Comparison of ENCODE assay signal across 8 mouse cellular contexts in genomic region chr19:5295736-5296075, GRCm38 (mm10). TPM values are rescaled to one million over a fixed set of nuclear protein-coding genes. Genes with fewer than 3 reads are reported as not detected.
DNase-seq lines count a peak whose midpoint lies in the region; ATAC-seq and TF ChIP-seq lines count a peak whose summit lies in the region.

No protein-coding gene starts in this region.

- peak overlapping the region; percentile 79 for H3K4me2 ChIP-seq in embryonic facial prominence, embryonic 14.5 days (ENCODE audit: low read depth, low read length)
- peak overlapping the region; percentile 85 for H3K4me2 ChIP-seq in intestine, postnatal 0 days (replicated peaks; ENCODE audit: low read depth)
- peak overlapping the region; percentile 73 for H3K4me2 ChIP-seq in neural tube, embryonic 13.5 days

- H3K9ac ChIP-seq in embryonic facial prominence, embryonic 14.5 days (ENCODE audit: low read depth, low read length) = peak overlapping the region; percentile 66
- H3K9ac ChIP-seq in intestine, postnatal 0 days (ENCODE audit: low read depth, low read length) = peak overlapping the region; percentile 34
- H3K9ac ChIP-seq in neural tube, embryonic 13.5 days = peak overlapping the region; percentile 81

- peaks cover 32% of the 10 kb centered on the region for H3K36me3 ChIP-seq in embryonic facial prominence, embryonic 14.5 days (ENCODE audit: control insufficient read depth, insufficient read depth, low read length)
- H3K36me3 ChIP-seq in intestine, postnatal 0 days (ENCODE audit: control insufficient read depth, insufficient read depth) = peaks cover 23% of the 10 kb centered on the region
- peaks cover 32% of the 10 kb centered on the region for H3K36me3 ChIP-seq in neural tube, embryonic 13.5 days

- no peak for TF ChIP-seq POLR2A in lung, adult 2 months (IDR thresholded peaks at IDR 0.05; ENCODE audit: borderline replicate concordance, extremely low read depth, low read depth, low read length)

- peak overlapping the region; percentile 50 for H3K4me3 ChIP-seq in lung, adult 2 months (replicated peaks; ENCODE audit: extremely low read depth, low read depth, low read length)
- H3K4me3 ChIP-seq in embryonic facial prominence, embryonic 14.5 days (ENCODE audit: low read depth, low read length) = peak overlapping the region; percentile 88
- H3K4me3 ChIP-seq in intestine, postnatal 0 days (ENCODE audit: low read depth, low read length) = peak overlapping the region; percentile 97
- H3K4me3 ChIP-seq in neural tube, embryonic 13.5 days = peak overlapping the region; percentile 93

- H3K27me3 ChIP-seq in embryonic facial prominence, embryonic 14.5 days (replicated peaks; ENCODE audit: control insufficient read depth, insufficient read depth, low read length) = no peaks in the 10 kb centered on the region
- H3K27me3 ChIP-seq in intestine, postnatal 0 days (replicated peaks; ENCODE audit: control insufficient read depth, insufficient read depth, low read length) = no peaks in the 10 kb centered on the region
- H3K27me3 ChIP-seq in neural tube, embryonic 13.5 days = no peaks in the 10 kb centered on the region

- no peak for DNase-seq in lung, adult 2 months
- DNase-seq in lung, postnatal 4 days = no peak
- no peak for DNase-seq in embryonic facial prominence, embryonic 14.5 days (ENCODE audit: low spot score)
- DNase-seq in right cerebral cortex, postnatal 4 days = no peak
- DNase-seq in left cerebral cortex, adult 11 months (ENCODE audit: low spot score) = no peak
- no peak for DNase-seq in thymus, postnatal 4 days

- no peak for TF ChIP-seq CTCF in lung, adult 2 months (IDR thresholded peaks at IDR 0.05; ENCODE audit: insufficient read depth, low read length)
- no peak for TF ChIP-seq CTCF in intestine, postnatal 0 days (IDR thresholded peaks at IDR 0.05; ENCODE audit: low read depth)

- H3K9me3 ChIP-seq in embryonic facial prominence, embryonic 14.5 days (ENCODE audit: control insufficient read depth, low read length) = no peaks in the 10 kb centered on the region
- no peaks in the 10 kb centered on the region for H3K9me3 ChIP-seq in intestine, postnatal 0 days (ENCODE audit: control insufficient read depth)
- H3K9me3 ChIP-seq in neural tube, embryonic 13.5 days = no peaks in the 10 kb centered on the region

- H3K4me1 ChIP-seq in lung, adult 2 months (ENCODE audit: control insufficient read depth, insufficient read depth, low read length) = peaks cover 6% of the 10 kb centered on the region
- peaks cover 13% of the 10 kb centered on the region for H3K4me1 ChIP-seq in embryonic facial prominence, embryonic 14.5 days (ENCODE audit: control insufficient read depth, insufficient read depth, low read length)
- H3K4me1 ChIP-seq in intestine, postnatal 0 days (replicated peaks; ENCODE audit: control insufficient read depth, insufficient read depth, low read length) = peaks cover 5% of the 10 kb centered on the region; the same call in 1 of the 2 replicates
- H3K4me1 ChIP-seq in neural tube, embryonic 13.5 days (replicated peaks) = peaks cover 61% of the 10 kb centered on the region

- ATAC-seq in embryonic facial prominence, embryonic 14.5 days (ENCODE audit: low read depth) = peak; percentile 45
- peak; percentile 48 for ATAC-seq in intestine, postnatal 0 days
- peak; percentile 15 for ATAC-seq in neural tube, embryonic 13.5 days (ENCODE audit: low read depth)

- 5% methylated on average over 13 of the region's 13 CpGs for WGBS in lung, adult 2 months
- WGBS in embryonic facial prominence, embryonic 14.5 days = 8% methylated on average over 13 of the region's 13 CpGs
- 4% methylated on average over 13 of the region's 13 CpGs for WGBS in intestine, postnatal 0 days
- WGBS in neural tube, embryonic 13.5 days = 6% methylated on average over 13 of the region's 13 CpGs

- H3K27ac ChIP-seq in embryonic facial prominence, embryonic 14.5 days (replicated peaks; ENCODE audit: low read depth, low read length) = peak overlapping the region; percentile 90
- peak overlapping the region; percentile 41; the same call in 1 of the 2 replicates for H3K27ac ChIP-seq in intestine, postnatal 0 days (ENCODE audit: low read depth, low read length)
- peak overlapping the region; percentile 92 for H3K27ac ChIP-seq in neural tube, embryonic 13.5 days (replicated peaks)

RNA-seq across cellular contexts. Expression of gene Sf3b2, which starts 0.5 kb away (rescaled TPM):
- 121 and 132 TPM in 2 replicates for polyA plus RNA-seq in lung, adult 2 months (2012; rRNA removed)
- polyA plus RNA-seq in embryonic facial prominence, embryonic 14.5 days (2014; fragmentation: Nextera tagmentation; extraction: Ambion mirVana) = 247 and 281 TPM in 2 replicates
- polyA plus RNA-seq in intestine, postnatal 0 days (2015; fragmentation: Nextera tagmentation; extraction: Ambion mirVana) = 160 and 172 TPM in 2 replicates
- polyA plus RNA-seq in neural tube, embryonic 13.5 days (2015; fragmentation: Nextera tagmentation; extraction: Ambion mirVana) = 344 and 351 TPM in 2 replicates

RNA-seq across cellular contexts. Expression of gene Gal3st3, which starts 2.4 kb away (rescaled TPM):
- polyA plus RNA-seq in lung, adult 2 months (2012; rRNA removed) = 1.9 and 2.3 TPM in 2 replicates
- 4.0 and 4.3 TPM in 2 replicates for polyA plus RNA-seq in embryonic facial prominence, embryonic 14.5 days (2014; fragmentation: Nextera tagmentation; extraction: Ambion mirVana)
- 0.55 and 0.67 TPM in 2 replicates for polyA plus RNA-seq in intestine, postnatal 0 days (2015; fragmentation: Nextera tagmentation; extraction: Ambion mirVana)
- polyA plus RNA-seq in neural tube, embryonic 13.5 days (2015; fragmentation: Nextera tagmentation; extraction: Ambion mirVana) = 34.1 and 34.6 TPM in 2 replicates

RNA-seq across cellular contexts. Expression of gene Pacs1, which starts 22.8 kb away (rescaled TPM):
- 37.2 and 40.6 TPM in 2 replicates for polyA plus RNA-seq in lung, adult 2 months (2012; rRNA removed)
- 28.1 and 30.9 TPM in 2 replicates for polyA plus RNA-seq in embryonic facial prominence, embryonic 14.5 days (2014; fragmentation: Nextera tagmentation; extraction: Ambion mirVana)
- 6.2 and 6.6 TPM in 2 replicates for polyA plus RNA-seq in intestine, postnatal 0 days (2015; fragmentation: Nextera tagmentation; extraction: Ambion mirVana)
- 36.3 and 41.0 TPM in 2 replicates for polyA plus RNA-seq in neural tube, embryonic 13.5 days (2015; fragmentation: Nextera tagmentation; extraction: Ambion mirVana)

RNA-seq across cellular contexts. Expression of gene Catsper1, which starts 39.8 kb away (rescaled TPM):
- not detected in 2 replicates for polyA plus RNA-seq in lung, adult 2 months (2012; rRNA removed)
- not detected in 2 replicates for polyA plus RNA-seq in embryonic facial prominence, embryonic 14.5 days (2014; fragmentation: Nextera tagmentation; extraction: Ambion mirVana)
- polyA plus RNA-seq in intestine, postnatal 0 days (2015; fragmentation: Nextera tagmentation; extraction: Ambion mirVana) = not detected in 2 replicates
- not detected in 2 replicates for polyA plus RNA-seq in neural tube, embryonic 13.5 days (2015; fragmentation: Nextera tagmentation; extraction: Ambion mirVana)

RNA-seq across cellular contexts. Expression of gene Cst6, which starts 53.7 kb away (rescaled TPM):
- polyA plus RNA-seq in lung, adult 2 months (2012; rRNA removed) = 1.9 and 32.5 TPM in 2 replicates
- polyA plus RNA-seq in embryonic facial prominence, embryonic 14.5 days (2014; fragmentation: Nextera tagmentation; extraction: Ambion mirVana) = 7.5 and 9.2 TPM in 2 replicates
- 624 and 632 TPM in 2 replicates for polyA plus RNA-seq in intestine, postnatal 0 days (2015; fragmentation: Nextera tagmentation; extraction: Ambion mirVana)
- 8.9 and 9.7 TPM in 2 replicates for polyA plus RNA-seq in neural tube, embryonic 13.5 days (2015; fragmentation: Nextera tagmentation; extraction: Ambion mirVana)

Comparison
In these comparisons a context has a peak if more than half of its experiments do, and no peak if none do; other contexts are left out.
1. H3K27ac ChIP-seq: peak in every context shown above with its lines; median percentile 92 in neural tube, embryonic 13.5 days; 90 in embryonic facial prominence, embryonic 14.5 days; 41 in intestine, postnatal 0 days.